Mouse (Mus musculus) erythroblast, embryonic 14.5 days (primary cell): Measurements from ENCODE around the gene Ctns.

Experiments
- GATA1 ChIP-seq: IDR thresholded peaks from 2 replicates; pipeline ENCODE4 v1.6.1; 2012; ENCODE audit warnings: low read length, inconsistent platforms, mixed read lengths
- TAL1 ChIP-seq: IDR thresholded peaks from 3 replicates; pipeline ENCODE4 v1.6.1; 2012; ENCODE audit warnings: low read length, inconsistent platforms, mixed read lengths

GRCm38 (mm10) chr11:73223966-73224365, 25.1 kb upstream of the Ctns start:
- no peak for TF ChIP-seq TAL1
- no peak for TF ChIP-seq GATA1
